Mouse (Mus musculus) stomach, postnatal 0 days (tissue): ENCODE results near the gene Upk1b.

ENCODE experiments used
- CTCF ChIP-seq: IDR thresholded peaks from 2 replicates; pipeline ENCODE4 v1.5.1; 2016; ENCODE audit warnings: antibody characterized with exemption, low read depth, mild to moderate bottlenecking, moderate library complexity
- EP300 ChIP-seq: optimal IDR thresholded peaks from 2 replicates; pipeline ENCODE3; 2016; ENCODE audit warnings: antibody characterized with exemption

GRCm38 (mm10) chr16:38789016-38789415, 11.1 kb downstream of the Upk1b start:
- TF ChIP-seq CTCF (no peak), EP300 (no peak)
